Mouse (Mus musculus): ENCODE results near the gene Olfm2. TPM values are rescaled to one million over a fixed set of nuclear protein-coding genes. Genes with fewer than 3 reads are reported as not detected.

Olfm2 gene
- total and polyA plus RNA-seq, 3 experiments, result not detected

DNA sequence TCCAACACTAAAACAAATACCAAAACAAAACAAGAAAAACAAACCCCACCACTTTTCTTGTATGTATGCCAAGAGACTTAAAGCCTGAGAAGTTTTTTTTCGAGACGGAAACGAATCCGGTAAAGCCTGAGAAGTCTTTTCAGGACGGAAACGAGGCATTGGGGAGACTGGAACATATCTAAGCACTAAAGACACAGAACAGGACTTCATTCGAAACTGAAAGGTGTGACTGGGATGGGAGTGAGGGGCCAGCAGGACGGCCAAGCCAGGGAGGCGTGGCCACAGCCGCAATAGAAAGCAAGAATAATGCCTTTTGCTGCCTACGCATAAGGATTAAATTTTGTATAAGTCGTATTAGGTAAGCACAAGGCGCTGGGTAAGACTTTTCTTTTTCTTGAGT, 102.4 kb downstream of the Olfm2 start:
- Histone ChIP-seq H3K4me1 (ENCODE audit: insufficient read depth, low read depth, low read length) (peaks cover 60% of the 10 kb centered on the region), H3K9me3 (replicated peaks) (no peaks in the 10 kb centered on the region), H3K36me3 (replicated peaks) (peaks cover 58% of the 10 kb centered on the region), H3K27me3 (ENCODE audit: insufficient read depth, low read length) (no peaks in the 10 kb centered on the region), H3K4me3 (ENCODE audit: low read depth, low read length) (peak overlapping the region; percentile 92)
- ATAC-seq (ENCODE audit: extremely low read depth, insufficient number of reproducible peaks, low FRiP score, poor library complexity, severe bottlenecking) (no peak), DNase-seq (ENCODE audit: low spot score) (no peak)
- TF ChIP-seq GATA1 (IDR thresholded peaks at IDR 0.05; ENCODE audit: borderline replicate concordance, low read length), result no peak
- no peak for TF ChIP-seq TAL1 (conservative IDR thresholded peaks at IDR 0.05; ENCODE audit: low read depth, low read length)
- TF ChIP-seq GATA2 (IDR thresholded peaks at IDR 0.05; ENCODE audit: borderline replicate concordance, low read depth, low read length), result no peak

DNA sequence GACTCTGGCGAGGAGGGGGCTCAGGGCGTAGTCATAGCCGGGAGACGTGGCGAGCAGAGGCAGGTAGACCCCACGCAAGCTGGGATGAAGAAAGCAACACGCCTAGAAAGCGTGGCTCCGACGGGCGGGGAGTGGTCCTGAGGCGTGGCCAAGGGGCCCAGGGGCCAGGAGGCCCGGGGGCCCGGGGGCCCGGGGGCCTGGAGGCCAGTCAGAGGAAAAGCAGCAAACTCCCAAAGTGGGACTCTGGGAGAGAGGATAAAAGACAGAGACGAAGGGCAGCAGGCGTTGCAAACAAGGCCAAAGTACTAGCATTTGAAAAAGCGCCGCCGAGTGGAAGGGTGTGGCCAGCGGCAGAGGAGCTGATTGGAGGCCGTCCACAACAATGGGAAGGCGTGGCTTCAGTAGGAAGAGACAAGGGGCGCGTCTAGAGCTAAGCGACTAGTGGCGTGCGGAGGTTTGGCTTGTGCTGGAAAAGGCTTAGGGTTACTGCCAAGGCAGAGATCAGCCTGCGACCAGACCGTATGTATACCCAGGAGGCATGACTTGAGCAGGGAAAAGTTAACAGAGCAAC, 103.2 kb downstream of the Olfm2 start:
- H3K27me3 ChIP-seq (ENCODE audit: insufficient read depth, low read length), result no peaks in the 10 kb centered on the region
- DNase-seq (ENCODE audit: low spot score) (peak; percentile 91), ATAC-seq (ENCODE audit: extremely low read depth, insufficient number of reproducible peaks, low FRiP score, poor library complexity, severe bottlenecking) (peak; percentile 82)
- peak overlapping the region; percentile 92 for H3K4me3 ChIP-seq (ENCODE audit: low read depth, low read length)
- peaks cover 58% of the 10 kb centered on the region for H3K36me3 ChIP-seq (replicated peaks)
- no peaks in the 10 kb centered on the region for H3K9me3 ChIP-seq (replicated peaks)
- peaks cover 64% of the 10 kb centered on the region for H3K4me1 ChIP-seq (ENCODE audit: insufficient read depth, low read depth, low read length)
- TF ChIP-seq GATA1 (IDR thresholded peaks at IDR 0.05; ENCODE audit: borderline replicate concordance, low read length), result no peak
- no peak for TF ChIP-seq POLR2AphosphoS5 (IDR thresholded peaks at IDR 0.05; ENCODE audit: insufficient replicate concordance, low read depth, low read length)
- TF ChIP-seq CTCF (IDR thresholded peaks at IDR 0.05; ENCODE audit: low read depth, low read length), result no peak
- no peak for TF ChIP-seq GATA2 (IDR thresholded peaks at IDR 0.05; ENCODE audit: borderline replicate concordance, low read depth, low read length)
- no peak for TF ChIP-seq TAL1 (conservative IDR thresholded peaks at IDR 0.05; ENCODE audit: low read depth, low read length)

- ATAC-seq (ENCODE audit: extremely low read depth, insufficient number of reproducible peaks, low FRiP score, poor library complexity, severe bottlenecking) (peak; percentile 60), DNase-seq (ENCODE audit: low spot score) (peak; percentile 80)
- Histone ChIP-seq H3K36me3 (replicated peaks) (peaks cover 57% of the 10 kb centered on the region), H3K27me3 (ENCODE audit: insufficient read depth, low read length) (no peaks in the 10 kb centered on the region), H3K4me3 (ENCODE audit: low read depth, low read length) (peak within 1 kb of the TSS; percentile 92), H3K9me3 (replicated peaks) (no peaks in the 10 kb centered on the region), H3K4me1 (ENCODE audit: insufficient read depth, low read depth, low read length) (peaks cover 64% of the 10 kb centered on the region)
- no peak for TF ChIP-seq GATA2 (IDR thresholded peaks at IDR 0.05; ENCODE audit: borderline replicate concordance, low read depth, low read length)
- TF ChIP-seq POLR2AphosphoS5 (IDR thresholded peaks at IDR 0.05; ENCODE audit: insufficient replicate concordance, low read depth, low read length), result no peak
- TF ChIP-seq GATA1 (IDR thresholded peaks at IDR 0.05; ENCODE audit: borderline replicate concordance, low read length), result no peak
- TF ChIP-seq CTCF (IDR thresholded peaks at IDR 0.05; ENCODE audit: low read depth, low read length), result no peak
- TF ChIP-seq TAL1 (conservative IDR thresholded peaks at IDR 0.05; ENCODE audit: low read depth, low read length), result no peak
Measured at GRCm38 (mm10) chr9:20642101-20642895, 103.9 kb downstream of the Olfm2 start, which contains the start of gene Ubl5. Ubl5 (plus strand) TSS chr9:20642878.

GRCm38 (mm10) chr9:20641501-20641900, 104.6 kb downstream of the Olfm2 start:
- no peaks in the 10 kb centered on the region for H3K9me3 ChIP-seq (replicated peaks)
- peak overlapping the region; percentile 92 for H3K4me3 ChIP-seq (ENCODE audit: low read depth, low read length)
- TF ChIP-seq TAL1 (conservative IDR thresholded peaks at IDR 0.05; ENCODE audit: low read depth, low read length) (no peak), POLR2AphosphoS5 (IDR thresholded peaks at IDR 0.05; ENCODE audit: insufficient replicate concordance, low read depth, low read length) (no peak), GATA1 (IDR thresholded peaks at IDR 0.05; ENCODE audit: borderline replicate concordance, low read length) (no peak), GATA2 (IDR thresholded peaks at IDR 0.05; ENCODE audit: borderline replicate concordance, low read depth, low read length) (no peak), CTCF (IDR thresholded peaks at IDR 0.05; ENCODE audit: low read depth, low read length) (no peak)
- no peaks in the 10 kb centered on the region for H3K27me3 ChIP-seq (ENCODE audit: insufficient read depth, low read length)
- peaks cover 57% of the 10 kb centered on the region for H3K36me3 ChIP-seq (replicated peaks)
- H3K4me1 ChIP-seq (ENCODE audit: insufficient read depth, low read depth, low read length), result peaks cover 61% of the 10 kb centered on the region
- ATAC-seq (ENCODE audit: extremely low read depth, insufficient number of reproducible peaks, low FRiP score, poor library complexity, severe bottlenecking) (no peak), DNase-seq (ENCODE audit: low spot score) (no peak)

DNA sequence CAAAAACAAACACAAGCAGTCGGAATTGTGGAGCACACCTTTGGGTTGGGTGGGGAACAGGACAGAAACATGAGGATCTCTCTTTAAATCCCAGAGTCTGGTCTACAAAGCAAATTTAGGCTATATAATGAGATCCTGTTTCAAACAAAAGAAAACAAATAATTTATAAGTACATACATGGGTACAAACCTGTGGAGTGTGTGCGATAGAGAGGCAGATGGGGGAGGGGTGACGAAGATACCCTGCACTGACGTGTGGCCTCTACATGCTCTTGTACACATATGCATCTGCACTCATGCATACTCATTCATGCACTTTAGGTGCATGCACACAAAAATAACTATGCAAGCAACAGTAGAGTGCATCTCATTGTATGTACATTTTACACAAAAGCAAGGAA, 106.7 kb downstream of the Olfm2 start:
- H3K4me1 ChIP-seq (ENCODE audit: insufficient read depth, low read depth, low read length), result peaks cover 52% of the 10 kb centered on the region
- ATAC-seq (ENCODE audit: extremely low read depth, insufficient number of reproducible peaks, low FRiP score, poor library complexity, severe bottlenecking) (no peak), DNase-seq (ENCODE audit: low spot score) (no peak)
- H3K4me3 ChIP-seq (ENCODE audit: low read depth, low read length), result no peak overlapping the region
- H3K9me3 ChIP-seq (replicated peaks), result no peaks in the 10 kb centered on the region
- H3K36me3 ChIP-seq (replicated peaks), result peaks cover 67% of the 10 kb centered on the region
- TF ChIP-seq TAL1 (conservative IDR thresholded peaks at IDR 0.05; ENCODE audit: low read depth, low read length) (no peak), GATA2 (IDR thresholded peaks at IDR 0.05; ENCODE audit: borderline replicate concordance, low read depth, low read length) (no peak), CTCF (IDR thresholded peaks at IDR 0.05; ENCODE audit: low read depth, low read length) (no peak), GATA1 (IDR thresholded peaks at IDR 0.05; ENCODE audit: borderline replicate concordance, low read length) (no peak), POLR2AphosphoS5 (IDR thresholded peaks at IDR 0.05; ENCODE audit: insufficient replicate concordance, low read depth, low read length) (no peak)
- no peaks in the 10 kb centered on the region for H3K27me3 ChIP-seq (ENCODE audit: insufficient read depth, low read length)

GRCm38 (mm10) chr9:20638552-20638951, 107.6 kb downstream of the Olfm2 start:
- peaks cover 69% of the 10 kb centered on the region for H3K36me3 ChIP-seq (replicated peaks)
- no peaks in the 10 kb centered on the region for H3K27me3 ChIP-seq (ENCODE audit: insufficient read depth, low read length)
- no peaks in the 10 kb centered on the region for H3K9me3 ChIP-seq (replicated peaks)
- DNase-seq (ENCODE audit: low spot score), result no peak
- H3K4me3 ChIP-seq (ENCODE audit: low read depth, low read length), result no peak overlapping the region
- TF ChIP-seq CTCF (IDR thresholded peaks at IDR 0.05; ENCODE audit: low read depth, low read length), result no peak
- TF ChIP-seq GATA1 (IDR thresholded peaks at IDR 0.05; ENCODE audit: borderline replicate concordance, low read length), result no peak
- no peak for TF ChIP-seq GATA2 (IDR thresholded peaks at IDR 0.05; ENCODE audit: borderline replicate concordance, low read depth, low read length)
- TF ChIP-seq POLR2AphosphoS5 (IDR thresholded peaks at IDR 0.05; ENCODE audit: insufficient replicate concordance, low read depth, low read length), result no peak
- TF ChIP-seq TAL1 (conservative IDR thresholded peaks at IDR 0.05; ENCODE audit: low read depth, low read length), result no peak
- peaks cover 48% of the 10 kb centered on the region for H3K4me1 ChIP-seq (ENCODE audit: insufficient read depth, low read depth, low read length)
- ATAC-seq (ENCODE audit: extremely low read depth, insufficient number of reproducible peaks, low FRiP score, poor library complexity, severe bottlenecking), result no peak

Measured in G1E (cell line).